ENCODE assay signal across 8 mouse cellular contexts in the genomic region with DNA sequence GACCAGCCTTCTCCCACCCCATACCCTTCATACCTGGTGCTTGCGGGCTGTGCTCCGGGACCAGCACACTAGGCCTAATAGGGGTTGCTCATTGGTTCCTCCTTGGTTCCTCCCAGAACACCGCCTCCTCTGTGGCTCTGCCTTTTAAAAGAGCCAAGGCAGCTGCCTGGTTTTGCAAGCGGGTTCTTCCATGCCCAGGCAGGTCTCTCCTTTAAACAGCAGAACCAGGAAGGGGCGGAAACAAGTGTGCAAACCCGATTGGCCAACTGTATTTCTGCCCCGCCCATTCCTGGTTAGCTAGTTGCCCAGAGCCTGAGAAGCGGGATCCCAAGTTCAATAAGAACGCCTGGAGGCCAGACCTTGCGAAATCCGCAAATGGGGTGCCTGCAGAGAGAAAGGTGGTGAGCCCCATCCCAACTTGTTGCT. TPM values are rescaled to one million over a fixed set of nuclear protein-coding genes. Genes with fewer than 3 reads are reported as not detected.
DNase-seq lines count a peak whose midpoint lies in the region; ATAC-seq lines count a peak whose summit lies in the region.

Gene Gcdh, minus strand, starts transcription at position 213 of the 426 bp plus-strand sequence.

- H3K4me1 ChIP-seq in heart, embryonic 14.5 days (ENCODE audit: control insufficient read depth in 2 of 2, insufficient read depth in 2 of 2, low read length in 2 of 2): peaks cover 6% of the 10 kb centered on the region in 2 experiments
- peaks cover 41% of the 10 kb centered on the region for H3K4me1 ChIP-seq in liver, embryonic 13.5 days (replicated peaks)
- H3K4me1 ChIP-seq in stomach, embryonic 16.5 days (ENCODE audit: control insufficient read depth, insufficient read depth, low read length): peaks cover 7% of the 10 kb centered on the region; the same call in 1 of the 2 replicates

- H3K4me2 ChIP-seq in heart, embryonic 14.5 days (ENCODE audit: low read length): peak within 1 kb of the TSS; percentile 79
- peak within 1 kb of the TSS; percentile 92 for H3K4me2 ChIP-seq in liver, embryonic 13.5 days
- peak within 1 kb of the TSS; percentile 94 for H3K4me2 ChIP-seq in stomach, embryonic 16.5 days (ENCODE audit: low read depth, low read length)

- H3K27ac ChIP-seq in heart, embryonic 14.5 days (replicated peaks in 1 of 2; ENCODE audit: control insufficient read depth in 1 of 2, insufficient read depth in 1 of 2, low read depth in 2 of 2, low read length in 2 of 2): 0 out of 4 replicates have a peak within 1 kb of the TSS, but pooled peaks of 1 of the 2 experiments have one; percentile 14
- H3K27ac ChIP-seq in liver, embryonic 13.5 days: peak within 1 kb of the TSS; percentile 84
- no peak within 1 kb of the TSS for H3K27ac ChIP-seq in stomach, embryonic 16.5 days (ENCODE audit: low read length)

- DNase-seq in c-Kit-negative CD71-positive TER-119-positive erythroid progenitor cells, embryonic 14.5 days (ENCODE audit: low read depth, low spot score): peak; percentile 95
- DNase-seq in fibroblast of lung, adult 2 months (ENCODE audit: low read depth): peak; percentile 98
- DNase-seq in kidney, postnatal 14 days: peak; percentile 96
- peak; percentile 90 for DNase-seq in liver, embryonic 13.5 days
- DNase-seq in neural tube, embryonic 10.5 days (ENCODE audit: extremely low spot score, low spot score): peak; percentile 82

- peak within 1 kb of the TSS; percentile 78 to 88 for H3K4me3 ChIP-seq in heart, embryonic 14.5 days (ENCODE audit: control insufficient read depth in 1 of 2, insufficient read depth in 1 of 2, low read depth in 1 of 2, low read length in 2 of 2)
- peak within 1 kb of the TSS; percentile 77 for H3K4me3 ChIP-seq in liver, embryonic 13.5 days (replicated peaks)
- H3K4me3 ChIP-seq in stomach, embryonic 16.5 days (replicated peaks; ENCODE audit: low read length): peak within 1 kb of the TSS; percentile 85

- peak within 1 kb of the TSS; percentile 85 for H3K9ac ChIP-seq in heart, embryonic 14.5 days (ENCODE audit: low read length)
- peak within 1 kb of the TSS; percentile 82 for H3K9ac ChIP-seq in liver, embryonic 13.5 days
- H3K9ac ChIP-seq in stomach, embryonic 16.5 days (ENCODE audit: low read length): peak within 1 kb of the TSS; percentile 81

- ATAC-seq in CD4-positive, CD25-positive, alpha-beta regulatory T cell, adult 4 months: peak; percentile 99
- ATAC-seq in heart, embryonic 14.5 days (ENCODE audit: insufficient number of reproducible peaks, insufficient read depth, low FRiP score, low read depth): peak; percentile 93
- ATAC-seq in liver, embryonic 13.5 days (ENCODE audit: low read depth): peak; percentile 97
- peak; percentile 98 for ATAC-seq in stomach, embryonic 16.5 days (ENCODE audit: insufficient read depth, low FRiP score)

- H3K36me3 ChIP-seq in heart, embryonic 14.5 days (ENCODE audit: control insufficient read depth, insufficient read depth, low read length): peaks cover 20% of the 10 kb centered on the region
- peaks cover 34% of the 10 kb centered on the region for H3K36me3 ChIP-seq in liver, embryonic 13.5 days
- no peaks in the 10 kb centered on the region for H3K36me3 ChIP-seq in stomach, embryonic 16.5 days (ENCODE audit: control insufficient read depth, insufficient read depth, low read length)

- no peaks in the 10 kb centered on the region for H3K27me3 ChIP-seq in heart, embryonic 14.5 days (ENCODE audit: control insufficient read depth, insufficient read depth, low read length)
- H3K27me3 ChIP-seq in liver, embryonic 13.5 days: no peaks in the 10 kb centered on the region
- no peaks in the 10 kb centered on the region for H3K27me3 ChIP-seq in stomach, embryonic 16.5 days (ENCODE audit: control insufficient read depth, insufficient read depth, low read length)

- H3K9me3 ChIP-seq in heart, embryonic 14.5 days (ENCODE audit: control insufficient read depth, low read length): no peaks in the 10 kb centered on the region
- no peaks in the 10 kb centered on the region for H3K9me3 ChIP-seq in liver, embryonic 13.5 days (replicated peaks)
- H3K9me3 ChIP-seq in stomach, embryonic 16.5 days (replicated peaks; ENCODE audit: control insufficient read depth, low read length): no peaks in the 10 kb centered on the region

- WGBS in heart, embryonic 14.5 days: 0% methylated on average over 11 of the region's 11 CpGs
- WGBS in liver, embryonic 13.5 days (ENCODE audit: insufficient replicate concordance): 0% methylated on average over 11 of the region's 11 CpGs
- WGBS in stomach, embryonic 16.5 days: 0% methylated on average over 11 of the region's 11 CpGs

RNA-seq across cellular contexts. Expression of gene Gcdh, which starts in this region (rescaled TPM):
- polyA plus RNA-seq in CD4-positive, CD25-positive, alpha-beta regulatory T cell, adult 4 months (2017; shearing (Covaris generic)): 10 to 100 TPM; 21.5 to 32.7 TPM
- 34.0 and 38.6 TPM in 2 replicates for polyA plus RNA-seq in heart, embryonic 14.5 days (2014; fragmentation: Nextera tagmentation; extraction: Ambion mirVana)
- 44.7 and 48.6 TPM in 2 replicates for polyA plus RNA-seq in liver, embryonic 13.5 days (2015; fragmentation: Nextera tagmentation; extraction: Ambion mirVana)
- 41.1 and 45.8 TPM in 2 replicates for polyA plus RNA-seq in stomach, embryonic 16.5 days (2015; fragmentation: Nextera tagmentation; extraction: Ambion mirVana)
